Mouse (Mus musculus): ENCODE measurements around the gene Dkk3. TPM values are rescaled to one million over a fixed set of nuclear protein-coding genes. Genes with fewer than 3 reads are reported as not detected.

Dkk3 gene
- polyA plus RNA-seq, 1 experiment from 2014 or later: 17.0 TPM

DNA sequence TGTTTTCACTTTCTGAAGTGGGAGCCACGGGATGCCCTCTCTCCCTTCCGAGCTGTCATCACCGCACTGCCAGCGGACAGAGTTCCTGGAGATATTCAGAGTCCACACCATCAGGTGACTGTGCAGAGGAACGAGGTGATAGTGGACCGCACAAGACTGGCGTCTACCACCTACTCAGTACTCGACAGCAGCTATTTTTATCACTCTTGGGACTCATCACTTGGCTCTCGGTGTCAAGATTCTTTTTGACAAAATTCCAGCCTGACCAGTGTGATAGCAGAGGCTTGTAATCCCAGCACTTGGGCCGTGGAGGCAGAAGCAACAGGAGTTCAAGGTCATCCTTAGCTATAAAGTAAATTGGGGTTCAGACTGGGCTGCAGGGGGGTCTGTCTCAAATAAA is 9.7 kb downstream of the Dkk3 start:
- Histone ChIP-seq H3K27ac (ENCODE audit: low read depth, low read length) (no peak overlapping the region), H3K4me3 (ENCODE audit: low read depth, low read length) (no peak overlapping the region), H3K4me2 (replicated peaks; ENCODE audit: low read depth) (no peak overlapping the region), H3K27me3 (replicated peaks; ENCODE audit: control insufficient read depth, insufficient read depth, low read length) (no peaks in the 10 kb centered on the region), H3K9ac (ENCODE audit: low read depth, low read length) (no peak overlapping the region), H3K36me3 (ENCODE audit: control insufficient read depth, insufficient read depth) (no peaks in the 10 kb centered on the region), H3K4me1 (replicated peaks; ENCODE audit: control insufficient read depth, insufficient read depth, low read length) (no peaks in the 10 kb centered on the region), H3K9me3 (ENCODE audit: control insufficient read depth) (no peaks in the 10 kb centered on the region)
- 74% methylated on average over 10 of the region's 10 CpGs for WGBS
- no peak for TF ChIP-seq CTCF (IDR thresholded peaks at IDR 0.05; ENCODE audit: low read depth)
- no peak for ATAC-seq

DNA sequence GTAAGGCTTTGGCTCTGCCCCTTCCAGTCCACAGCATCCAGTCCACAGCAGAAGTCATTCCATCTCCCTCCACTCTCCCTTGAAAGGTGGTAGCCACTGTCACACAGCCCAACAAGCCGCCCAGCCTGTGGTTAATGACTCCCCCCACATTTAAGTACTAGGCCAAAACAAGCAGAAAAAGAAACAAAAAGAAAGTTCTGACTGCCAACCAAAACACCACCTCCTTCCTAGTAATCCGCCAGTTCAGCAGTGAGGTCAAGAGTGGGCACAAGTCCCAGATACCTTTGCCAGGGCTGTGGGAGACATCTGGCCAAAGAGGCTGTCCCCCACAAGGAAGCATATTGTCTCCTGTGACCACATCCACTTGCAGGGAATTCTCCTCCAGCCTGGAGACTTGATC is 10.9 kb downstream of the Dkk3 start:
- no peaks in the 10 kb centered on the region for H3K27me3 ChIP-seq (replicated peaks; ENCODE audit: control insufficient read depth, insufficient read depth, low read length)
- no peaks in the 10 kb centered on the region for H3K4me1 ChIP-seq (replicated peaks; ENCODE audit: control insufficient read depth, insufficient read depth, low read length)
- no peak overlapping the region for H3K4me3 ChIP-seq (ENCODE audit: low read depth, low read length)
- H3K36me3 ChIP-seq (ENCODE audit: control insufficient read depth, insufficient read depth): no peaks in the 10 kb centered on the region
- no peak overlapping the region for H3K4me2 ChIP-seq (replicated peaks; ENCODE audit: low read depth)
- no peak for ATAC-seq
- H3K27ac ChIP-seq (ENCODE audit: low read depth, low read length): no peak overlapping the region
- TF ChIP-seq CTCF (IDR thresholded peaks at IDR 0.05; ENCODE audit: low read depth): no peak
- H3K9me3 ChIP-seq (ENCODE audit: control insufficient read depth): no peaks in the 10 kb centered on the region
- 91% methylated on average over 2 of the region's 2 CpGs for WGBS
- H3K9ac ChIP-seq (ENCODE audit: low read depth, low read length): no peak overlapping the region

DNA sequence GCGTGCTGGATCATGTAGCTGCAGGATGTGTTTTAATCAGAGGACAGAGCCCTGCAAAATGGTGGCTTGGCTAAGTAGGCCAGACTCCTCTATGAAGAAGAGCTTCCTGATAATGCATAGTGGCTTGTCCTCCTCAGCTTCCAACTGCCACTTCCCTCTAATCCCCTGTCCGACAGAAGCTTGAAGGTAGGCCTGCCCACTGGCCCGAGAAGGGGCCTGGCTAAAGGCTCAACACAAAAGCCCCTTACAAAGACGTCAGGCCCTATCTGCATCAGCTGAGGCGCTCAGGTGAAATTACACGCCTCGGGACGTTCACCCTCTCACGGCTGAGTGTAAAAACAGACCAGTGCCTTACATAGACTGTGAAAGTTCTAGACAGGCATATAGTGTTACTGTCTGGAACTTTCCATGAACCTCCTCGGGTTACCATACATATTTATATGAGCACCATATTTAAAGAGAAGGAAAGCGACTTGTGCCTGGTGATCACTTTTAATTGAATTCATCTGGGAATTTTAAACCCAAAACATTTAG is 14.1 kb downstream of the Dkk3 start:
- no peak overlapping the region for H3K4me2 ChIP-seq (replicated peaks; ENCODE audit: low read depth)
- no peak overlapping the region for H3K4me3 ChIP-seq (ENCODE audit: low read depth, low read length)
- no peak for TF ChIP-seq CTCF (IDR thresholded peaks at IDR 0.05; ENCODE audit: low read depth)
- H3K4me1 ChIP-seq (replicated peaks; ENCODE audit: control insufficient read depth, insufficient read depth, low read length): no peaks in the 10 kb centered on the region
- no peak for ATAC-seq
- no peaks in the 10 kb centered on the region for H3K27me3 ChIP-seq (replicated peaks; ENCODE audit: control insufficient read depth, insufficient read depth, low read length)
- no peaks in the 10 kb centered on the region for H3K36me3 ChIP-seq (ENCODE audit: control insufficient read depth, insufficient read depth)
- WGBS: 79% methylated on average over 11 of the region's 11 CpGs
- H3K9me3 ChIP-seq (ENCODE audit: control insufficient read depth): no peaks in the 10 kb centered on the region
- no peak overlapping the region for H3K9ac ChIP-seq (ENCODE audit: low read depth, low read length)
- no peak overlapping the region for H3K27ac ChIP-seq (ENCODE audit: low read depth, low read length)

DNA sequence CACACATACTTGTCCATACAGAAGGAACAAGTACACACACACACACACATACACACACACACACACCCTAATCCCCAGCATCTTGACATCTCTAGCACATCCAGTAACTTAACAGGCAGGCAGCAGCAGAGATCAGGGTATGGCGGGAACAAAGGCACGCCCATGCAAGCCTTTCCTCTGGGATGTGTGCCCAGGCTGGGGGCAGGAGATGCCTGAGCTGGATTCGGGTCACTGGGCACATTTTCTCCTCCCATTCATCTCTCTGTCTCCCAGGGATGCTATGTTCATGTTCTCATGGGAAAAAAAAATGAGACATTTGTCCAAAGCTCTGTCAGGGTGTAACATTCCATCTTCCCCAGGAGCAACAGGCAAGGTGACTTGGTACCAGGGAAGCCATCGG is 14.9 kb downstream of the Dkk3 start:
- no peaks in the 10 kb centered on the region for H3K36me3 ChIP-seq (ENCODE audit: control insufficient read depth, insufficient read depth)
- H3K27ac ChIP-seq (ENCODE audit: low read depth, low read length): no peak overlapping the region
- H3K4me2 ChIP-seq (replicated peaks; ENCODE audit: low read depth): no peak overlapping the region
- H3K9ac ChIP-seq (ENCODE audit: low read depth, low read length): no peak overlapping the region
- WGBS: 69% methylated on average over 4 of the region's 4 CpGs
- no peak for ATAC-seq
- H3K27me3 ChIP-seq (replicated peaks; ENCODE audit: control insufficient read depth, insufficient read depth, low read length): no peaks in the 10 kb centered on the region
- H3K4me1 ChIP-seq (replicated peaks; ENCODE audit: control insufficient read depth, insufficient read depth, low read length): 0 out of 2 replicates have a peak, but pooled peaks cover 2% of the 10 kb centered on the region
- no peaks in the 10 kb centered on the region for H3K9me3 ChIP-seq (ENCODE audit: control insufficient read depth)
- no peak overlapping the region for H3K4me3 ChIP-seq (ENCODE audit: low read depth, low read length)
- no peak for TF ChIP-seq CTCF (IDR thresholded peaks at IDR 0.05; ENCODE audit: low read depth)

DNA sequence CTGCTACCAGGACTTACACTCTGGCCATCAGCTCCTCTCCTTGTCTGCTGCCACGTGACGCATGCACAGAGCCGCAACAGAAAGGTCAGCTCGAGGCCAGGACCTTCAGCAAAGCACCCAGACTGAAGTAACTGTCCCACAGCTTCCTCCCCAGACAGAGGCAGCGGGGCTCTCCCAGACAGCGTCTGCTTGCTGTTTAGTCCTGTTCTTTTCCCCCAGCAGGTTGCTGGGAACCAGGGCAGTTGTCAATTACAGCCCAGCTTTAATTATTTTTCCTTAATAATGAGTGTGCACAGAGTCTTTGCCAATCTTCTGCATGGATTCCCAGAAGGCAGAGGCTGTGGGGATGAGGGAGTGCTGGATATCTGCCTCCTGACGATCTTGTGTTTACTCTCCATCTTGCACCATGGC is 15.8 kb downstream of the Dkk3 start:
- no peak for TF ChIP-seq CTCF (IDR thresholded peaks at IDR 0.05; ENCODE audit: low read depth)
- no peaks in the 10 kb centered on the region for H3K27me3 ChIP-seq (replicated peaks; ENCODE audit: control insufficient read depth, insufficient read depth, low read length)
- H3K4me3 ChIP-seq (ENCODE audit: low read depth, low read length): no peak overlapping the region
- no peak overlapping the region for H3K27ac ChIP-seq (ENCODE audit: low read depth, low read length)
- 48% methylated on average over 7 of the region's 7 CpGs for WGBS
- H3K4me1 ChIP-seq (replicated peaks; ENCODE audit: control insufficient read depth, insufficient read depth, low read length): 0 out of 2 replicates have a peak, but pooled peaks cover 7% of the 10 kb centered on the region
- H3K9me3 ChIP-seq (ENCODE audit: control insufficient read depth): no peaks in the 10 kb centered on the region
- H3K36me3 ChIP-seq (ENCODE audit: control insufficient read depth, insufficient read depth): no peaks in the 10 kb centered on the region
- no peak for ATAC-seq
- no peak overlapping the region for H3K4me2 ChIP-seq (replicated peaks; ENCODE audit: low read depth)
- H3K9ac ChIP-seq (ENCODE audit: low read depth, low read length): no peak overlapping the region

DNA sequence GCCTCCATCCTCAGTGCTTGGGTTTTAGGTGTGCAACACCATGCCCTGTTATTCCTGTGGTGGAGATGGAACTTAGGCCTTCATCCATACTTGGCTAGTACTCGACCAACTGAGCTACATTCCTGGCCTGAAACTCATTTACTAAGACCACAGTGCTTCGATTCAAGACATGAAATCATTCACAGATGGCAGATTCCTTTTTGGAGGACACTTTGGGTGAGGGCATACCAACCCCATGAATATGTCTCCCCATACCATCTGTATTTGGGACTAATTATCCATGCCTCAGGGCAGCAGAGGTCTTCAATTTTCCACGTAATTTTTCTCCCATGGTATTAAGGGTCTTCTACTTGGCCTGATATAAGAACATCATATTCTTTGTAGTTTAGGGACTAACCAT is 16.2 kb downstream of the Dkk3 start:
- H3K36me3 ChIP-seq (ENCODE audit: control insufficient read depth, insufficient read depth): no peaks in the 10 kb centered on the region
- TF ChIP-seq CTCF (IDR thresholded peaks at IDR 0.05; ENCODE audit: low read depth): no peak
- H3K4me1 ChIP-seq (replicated peaks; ENCODE audit: control insufficient read depth, insufficient read depth, low read length): 0 out of 2 replicates have a peak, but pooled peaks cover 7% of the 10 kb centered on the region
- H3K27ac ChIP-seq (ENCODE audit: low read depth, low read length): no peak overlapping the region
- no peak overlapping the region for H3K4me2 ChIP-seq (replicated peaks; ENCODE audit: low read depth)
- no peaks in the 10 kb centered on the region for H3K27me3 ChIP-seq (replicated peaks; ENCODE audit: control insufficient read depth, insufficient read depth, low read length)
- no peak overlapping the region for H3K4me3 ChIP-seq (ENCODE audit: low read depth, low read length)
- no peaks in the 10 kb centered on the region for H3K9me3 ChIP-seq (ENCODE audit: control insufficient read depth)
- H3K9ac ChIP-seq (ENCODE audit: low read depth, low read length): no peak overlapping the region
- no peak for ATAC-seq
- WGBS: 84% methylated on average over 3 of the region's 3 CpGs

DNA sequence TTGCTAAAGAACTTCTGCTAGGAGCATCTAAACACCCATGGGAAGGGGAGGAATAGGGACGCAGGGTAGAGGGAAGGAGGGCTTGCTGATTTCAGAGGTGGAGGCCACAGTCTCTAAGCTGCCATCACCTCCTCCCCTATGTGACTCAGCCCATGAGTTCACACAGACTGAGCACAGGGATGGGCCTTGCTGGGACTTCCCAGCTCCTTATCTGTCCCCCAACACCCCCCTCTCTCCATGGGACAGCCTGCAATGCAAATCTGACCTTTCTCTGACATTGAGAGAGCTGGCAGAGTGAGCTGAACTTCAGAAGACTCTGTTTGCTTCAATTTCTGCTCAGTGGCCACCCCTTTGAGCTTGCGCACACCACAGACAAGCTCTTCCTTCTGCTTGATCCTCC is 18.1 kb downstream of the Dkk3 start:
- Histone ChIP-seq H3K27me3 (replicated peaks; ENCODE audit: control insufficient read depth, insufficient read depth, low read length) (no peaks in the 10 kb centered on the region), H3K4me2 (replicated peaks; ENCODE audit: low read depth) (no peak overlapping the region), H3K9me3 (ENCODE audit: control insufficient read depth) (no peaks in the 10 kb centered on the region), H3K36me3 (ENCODE audit: control insufficient read depth, insufficient read depth) (no peaks in the 10 kb centered on the region), H3K9ac (ENCODE audit: low read depth, low read length) (no peak overlapping the region), H3K4me3 (ENCODE audit: low read depth, low read length) (no peak overlapping the region), H3K27ac (ENCODE audit: low read depth, low read length) (no peak overlapping the region), H3K4me1 (replicated peaks; ENCODE audit: control insufficient read depth, insufficient read depth, low read length) (0 out of 2 replicates have a peak, but pooled peaks cover 7% of the 10 kb centered on the region)
- no peak for ATAC-seq
- 98% methylated on average over 2 of the region's 2 CpGs for WGBS
- TF ChIP-seq CTCF (IDR thresholded peaks at IDR 0.05; ENCODE audit: low read depth): no peak
